Mouse (Mus musculus): ENCODE data around the gene Usp20. TPM values are rescaled to one million over a fixed set of nuclear protein-coding genes. Genes with fewer than 3 reads are reported as not detected.

Gene Usp20
- polyA plus RNA-seq, 1 experiment from 2014 or later = 35.8 TPM

DNA sequence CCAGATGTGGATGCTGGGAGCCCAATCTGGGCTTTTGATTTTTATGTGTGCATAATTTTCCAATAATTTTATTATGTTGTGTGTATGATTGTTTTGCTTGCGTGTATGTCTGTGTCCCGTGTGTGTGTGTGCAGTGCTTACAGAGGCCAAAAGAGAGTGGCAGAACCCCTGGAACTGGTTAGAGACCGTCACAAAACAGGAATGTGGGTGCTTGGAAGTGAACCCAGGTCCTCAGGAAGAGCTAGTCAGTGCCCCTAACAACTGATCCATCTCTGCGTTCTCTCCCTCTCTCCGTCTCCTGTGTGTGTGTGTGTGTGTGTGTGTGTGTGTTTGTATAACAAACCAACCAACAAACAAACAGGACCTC lies 29.6 kb upstream of the Usp20 start:
- H3K36me3 ChIP-seq (ENCODE audit: control insufficient read depth, insufficient read depth, low read length) = peaks cover 25% of the 10 kb centered on the region
- WGBS = 25% methylated on average over 5 of the region's 5 CpGs
- peak overlapping the region; percentile 78 for H3K4me3 ChIP-seq (replicated peaks; ENCODE audit: low read depth, low read length)
- H3K27me3 ChIP-seq (ENCODE audit: control insufficient read depth, insufficient read depth, low read length) = no peaks in the 10 kb centered on the region
- H3K4me2 ChIP-seq (ENCODE audit: low read length) = peak overlapping the region; percentile 89
- DNase-seq = no peak
- no peak for ATAC-seq (ENCODE audit: low FRiP score, low TSS enrichment)
- H3K9me3 ChIP-seq (ENCODE audit: control insufficient read depth, low read length) = no peaks in the 10 kb centered on the region
- H3K9ac ChIP-seq (replicated peaks; ENCODE audit: low read length) = peak overlapping the region; percentile 76; the same call in 1 of the 2 replicates
- peaks cover 20% of the 10 kb centered on the region for H3K4me1 ChIP-seq (ENCODE audit: control insufficient read depth, insufficient read depth, low read length)
- peak overlapping the region; percentile 65 for H3K27ac ChIP-seq (replicated peaks; ENCODE audit: low read depth, low read length)

DNA sequence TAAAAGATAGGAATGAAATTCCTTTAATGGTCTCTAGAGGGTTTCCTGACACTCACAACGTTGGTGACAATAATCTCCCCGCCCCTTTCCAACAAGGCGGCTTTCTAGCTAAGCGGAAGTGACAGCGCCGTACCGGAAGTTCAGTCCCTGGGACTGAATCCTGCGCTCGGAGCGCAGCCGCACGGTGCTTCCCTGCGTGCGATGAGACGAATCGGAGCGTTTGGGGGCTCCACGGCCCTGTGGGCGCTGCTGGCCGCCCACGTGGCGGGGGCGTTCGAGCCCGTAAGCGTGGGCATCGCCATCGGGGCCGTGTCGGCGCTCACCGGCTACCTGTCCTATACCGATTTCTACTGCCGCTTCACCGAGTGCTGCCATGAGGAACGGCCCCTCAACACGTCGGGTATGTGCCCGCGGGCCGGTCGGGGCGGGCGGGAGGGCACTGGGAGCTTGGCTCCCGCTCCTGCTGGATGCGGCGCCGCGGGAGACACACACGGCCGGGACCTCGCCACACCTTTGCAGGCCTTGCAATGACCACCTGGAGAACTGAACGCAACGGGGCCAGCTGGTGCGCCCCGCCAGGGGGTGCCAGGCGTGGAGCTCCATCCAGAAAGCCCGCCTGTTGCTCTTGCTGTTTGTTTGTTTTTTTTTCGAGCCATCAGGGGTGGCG lies 29.1 kb upstream of the Usp20 start, which contains the start of gene Tor1b:
Tor1b (plus strand) TSS at position 136 of the 667 bp plus-strand sequence.
- Histone ChIP-seq H3K27me3 (ENCODE audit: control insufficient read depth, insufficient read depth, low read length) (no peaks in the 10 kb centered on the region), H3K4me3 (replicated peaks; ENCODE audit: low read depth, low read length) (peak within 1 kb of the TSS; percentile 78), H3K27ac (replicated peaks; ENCODE audit: low read depth, low read length) (peak within 1 kb of the TSS; percentile 65), H3K9ac (replicated peaks; ENCODE audit: low read length) (peak within 1 kb of the TSS; percentile 76), H3K4me1 (ENCODE audit: control insufficient read depth, insufficient read depth, low read length) (peaks cover 20% of the 10 kb centered on the region), H3K9me3 (ENCODE audit: control insufficient read depth, low read length) (no peaks in the 10 kb centered on the region), H3K36me3 (ENCODE audit: control insufficient read depth, insufficient read depth, low read length) (peaks cover 30% of the 10 kb centered on the region), H3K4me2 (ENCODE audit: low read length) (peak within 1 kb of the TSS; percentile 89)
- DNase-seq (peak; percentile 97), ATAC-seq (ENCODE audit: low FRiP score, low TSS enrichment) (peak; percentile 85)
- WGBS = under 1% methylated on average over 60 of the region's 60 CpGs

DNA sequence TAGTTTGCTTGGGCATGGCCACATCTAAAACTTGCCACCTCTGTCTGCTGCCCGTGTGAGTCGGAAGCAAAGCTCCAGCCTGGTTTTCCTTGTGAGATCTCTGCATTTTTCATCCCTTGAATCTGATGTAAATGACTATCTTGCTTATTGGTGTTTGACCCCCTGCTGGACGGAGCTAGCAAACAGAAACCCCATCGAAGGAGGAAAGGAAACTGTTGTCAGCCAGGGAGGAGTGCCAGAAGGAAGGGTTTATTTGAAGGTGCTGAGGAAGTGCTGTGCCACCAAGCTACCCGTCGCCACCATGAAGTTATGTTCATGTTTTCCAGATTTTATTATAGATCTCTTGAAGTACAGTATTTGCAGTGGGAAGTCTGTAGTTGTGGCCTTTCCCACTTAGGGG lies 27.3 kb upstream of the Usp20 start:
- H3K9ac ChIP-seq (replicated peaks; ENCODE audit: low read length) = no peak overlapping the region; the same call in 1 of the 2 replicates
- H3K4me1 ChIP-seq (ENCODE audit: control insufficient read depth, insufficient read depth, low read length) = peaks cover 20% of the 10 kb centered on the region
- no peak overlapping the region for H3K27ac ChIP-seq (replicated peaks; ENCODE audit: low read depth, low read length)
- H3K9me3 ChIP-seq (ENCODE audit: control insufficient read depth, low read length) = no peaks in the 10 kb centered on the region
- no peak for DNase-seq
- peaks cover 49% of the 10 kb centered on the region for H3K36me3 ChIP-seq (ENCODE audit: control insufficient read depth, insufficient read depth, low read length)
- WGBS = 84% methylated on average over 6 of the region's 6 CpGs
- H3K4me2 ChIP-seq (ENCODE audit: low read length) = peak overlapping the region; percentile 89
- no peak overlapping the region for H3K4me3 ChIP-seq (replicated peaks; ENCODE audit: low read depth, low read length)
- no peak for ATAC-seq (ENCODE audit: low FRiP score, low TSS enrichment)
- H3K27me3 ChIP-seq (ENCODE audit: control insufficient read depth, insufficient read depth, low read length) = no peaks in the 10 kb centered on the region

DNA sequence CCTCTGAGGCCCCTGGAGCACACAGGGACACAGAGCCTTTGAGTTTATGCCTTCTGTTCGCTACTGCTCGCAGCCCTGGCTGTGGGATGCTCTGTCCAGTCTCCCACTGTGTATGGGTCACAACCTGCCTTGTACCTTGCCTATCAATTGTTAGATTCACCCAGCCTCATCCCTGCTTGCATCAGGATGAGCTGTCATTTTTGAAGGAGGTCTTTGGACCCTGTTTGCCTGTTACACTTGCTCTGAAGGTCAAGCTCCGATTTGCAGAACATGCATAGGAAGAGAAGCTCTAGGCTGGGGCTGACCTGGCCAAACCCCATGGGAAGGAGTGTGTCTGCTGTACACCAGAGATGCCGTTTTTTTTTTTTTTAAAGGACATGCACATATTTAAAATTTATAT lies 24.6 kb upstream of the Usp20 start:
- Histone ChIP-seq H3K9me3 (ENCODE audit: control insufficient read depth, low read length) (no peaks in the 10 kb centered on the region), H3K27ac (replicated peaks; ENCODE audit: low read depth, low read length) (no peak overlapping the region), H3K27me3 (ENCODE audit: control insufficient read depth, insufficient read depth, low read length) (no peaks in the 10 kb centered on the region), H3K36me3 (ENCODE audit: control insufficient read depth, insufficient read depth, low read length) (peaks cover 76% of the 10 kb centered on the region), H3K4me3 (replicated peaks; ENCODE audit: low read depth, low read length) (no peak overlapping the region), H3K9ac (replicated peaks; ENCODE audit: low read length) (no peak overlapping the region), H3K4me1 (ENCODE audit: control insufficient read depth, insufficient read depth, low read length) (peaks cover 20% of the 10 kb centered on the region), H3K4me2 (ENCODE audit: low read length) (no peak overlapping the region)
- 91% methylated on average over 4 of the region's 4 CpGs for WGBS
- ATAC-seq (ENCODE audit: low FRiP score, low TSS enrichment) (no peak), DNase-seq (no peak)

DNA sequence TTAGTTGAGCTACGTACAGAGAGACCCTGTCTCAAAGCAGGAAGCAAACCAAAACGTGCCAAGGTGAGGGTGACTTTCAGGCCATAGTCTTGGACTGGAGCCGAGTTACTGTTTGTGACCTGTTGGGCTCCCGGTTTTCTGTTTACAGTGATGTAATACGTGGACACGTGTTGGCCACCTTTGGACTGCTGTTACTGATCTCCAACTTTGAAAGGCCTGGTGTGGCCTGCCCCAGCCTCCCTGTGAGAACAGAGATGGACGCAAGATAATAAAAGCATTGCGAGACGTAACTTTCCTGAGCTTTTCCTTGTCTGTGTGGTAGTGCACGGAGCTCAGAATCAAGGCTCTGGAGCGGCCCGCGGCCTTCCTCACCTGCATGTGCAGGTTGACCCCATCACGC lies 23.4 kb upstream of the Usp20 start:
- Histone ChIP-seq H3K27me3 (ENCODE audit: control insufficient read depth, insufficient read depth, low read length) (no peaks in the 10 kb centered on the region), H3K9ac (replicated peaks; ENCODE audit: low read length) (no peak overlapping the region), H3K27ac (replicated peaks; ENCODE audit: low read depth, low read length) (no peak overlapping the region), H3K4me1 (ENCODE audit: control insufficient read depth, insufficient read depth, low read length) (peaks cover 16% of the 10 kb centered on the region), H3K4me2 (ENCODE audit: low read length) (no peak overlapping the region), H3K4me3 (replicated peaks; ENCODE audit: low read depth, low read length) (no peak overlapping the region), H3K36me3 (ENCODE audit: control insufficient read depth, insufficient read depth, low read length) (peaks cover 87% of the 10 kb centered on the region), H3K9me3 (ENCODE audit: control insufficient read depth, low read length) (no peaks in the 10 kb centered on the region)
- no peak for ATAC-seq (ENCODE audit: low FRiP score, low TSS enrichment)
- DNase-seq = no peak
- WGBS = 94% methylated on average over 14 of the region's 14 CpGs

DNA sequence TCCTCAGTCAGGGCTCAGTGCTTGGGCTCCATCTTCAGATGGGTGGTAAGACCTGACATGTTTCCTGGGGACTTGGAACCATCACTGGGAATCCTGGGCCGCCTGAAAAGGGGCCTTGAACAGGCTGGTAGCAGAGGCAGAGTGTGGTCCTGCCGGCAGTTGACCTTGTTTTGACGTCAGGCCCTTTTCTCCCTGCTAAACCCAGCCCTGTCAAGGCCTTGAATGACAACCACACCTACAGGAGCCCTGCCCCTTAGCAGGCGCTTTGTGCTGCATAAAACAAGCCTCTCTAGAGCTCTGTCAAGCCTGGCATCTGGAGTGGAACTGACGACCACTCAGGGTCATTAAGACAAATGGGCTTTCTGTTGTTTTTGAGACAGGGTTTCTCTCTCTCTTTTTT lies 22.2 kb upstream of the Usp20 start:
- no peaks in the 10 kb centered on the region for H3K9me3 ChIP-seq (ENCODE audit: control insufficient read depth, low read length)
- H3K9ac ChIP-seq (replicated peaks; ENCODE audit: low read length) = no peak overlapping the region
- no peaks in the 10 kb centered on the region for H3K27me3 ChIP-seq (ENCODE audit: control insufficient read depth, insufficient read depth, low read length)
- no peak for DNase-seq
- no peak overlapping the region for H3K4me2 ChIP-seq (ENCODE audit: low read length)
- no peak for ATAC-seq (ENCODE audit: low FRiP score, low TSS enrichment)
- H3K4me1 ChIP-seq (ENCODE audit: control insufficient read depth, insufficient read depth, low read length) = 0 out of 2 replicates have a peak, but pooled peaks cover 5% of the 10 kb centered on the region
- WGBS = 57% methylated on average over 5 of the region's 5 CpGs
- peaks cover 94% of the 10 kb centered on the region for H3K36me3 ChIP-seq (ENCODE audit: control insufficient read depth, insufficient read depth, low read length)
- H3K4me3 ChIP-seq (replicated peaks; ENCODE audit: low read depth, low read length) = no peak overlapping the region
- H3K27ac ChIP-seq (replicated peaks; ENCODE audit: low read depth, low read length) = no peak overlapping the region

DNA sequence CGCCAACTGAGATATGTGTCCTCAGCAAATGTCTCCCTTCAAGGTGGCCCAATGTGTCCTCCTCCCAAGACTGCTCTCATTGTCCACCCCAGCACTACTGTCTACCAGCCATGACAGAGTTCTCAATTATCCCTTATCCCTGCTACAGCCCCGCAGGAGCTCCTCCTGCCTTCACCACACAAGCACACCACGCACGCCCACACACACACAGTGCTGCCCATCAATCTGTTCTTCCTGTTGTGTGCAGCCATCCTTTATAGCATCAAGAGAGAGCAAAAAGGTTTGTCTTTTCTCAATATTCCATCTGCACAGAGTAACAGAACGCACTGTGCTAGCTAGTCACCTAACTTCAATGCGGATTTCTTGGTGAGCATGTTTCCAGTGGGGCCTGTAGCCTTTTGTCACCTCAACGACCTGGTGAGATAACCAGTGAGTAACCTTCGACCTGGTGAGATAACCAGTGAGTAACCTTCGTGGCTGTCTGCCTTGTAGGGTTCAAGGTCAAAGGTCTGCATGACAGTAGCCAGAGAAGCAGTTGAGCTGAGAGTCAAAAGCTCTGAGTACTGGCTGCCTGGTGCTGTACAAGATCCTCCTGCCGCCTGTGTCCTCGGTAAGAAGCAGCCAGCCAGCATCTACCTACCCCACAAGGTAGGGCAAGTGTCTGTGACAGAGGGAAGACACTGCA lies 19.4 kb upstream of the Usp20 start:
- DNase-seq (no peak), ATAC-seq (ENCODE audit: low FRiP score, low TSS enrichment) (no peak)
- H3K27me3 ChIP-seq (ENCODE audit: control insufficient read depth, insufficient read depth, low read length) = no peaks in the 10 kb centered on the region
- H3K4me3 ChIP-seq (replicated peaks; ENCODE audit: low read depth, low read length) = no peak overlapping the region
- H3K36me3 ChIP-seq (ENCODE audit: control insufficient read depth, insufficient read depth, low read length) = peaks cover 76% of the 10 kb centered on the region
- H3K4me2 ChIP-seq (ENCODE audit: low read length) = no peak overlapping the region
- no peaks in the 10 kb centered on the region for H3K9me3 ChIP-seq (ENCODE audit: control insufficient read depth, low read length)
- H3K9ac ChIP-seq (replicated peaks; ENCODE audit: low read length) = no peak overlapping the region
- H3K27ac ChIP-seq (replicated peaks; ENCODE audit: low read depth, low read length) = no peak overlapping the region
- 90% methylated on average over 11 of the region's 11 CpGs for WGBS
- H3K4me1 ChIP-seq (ENCODE audit: control insufficient read depth, insufficient read depth, low read length) = peaks cover 10% of the 10 kb centered on the region

DNA sequence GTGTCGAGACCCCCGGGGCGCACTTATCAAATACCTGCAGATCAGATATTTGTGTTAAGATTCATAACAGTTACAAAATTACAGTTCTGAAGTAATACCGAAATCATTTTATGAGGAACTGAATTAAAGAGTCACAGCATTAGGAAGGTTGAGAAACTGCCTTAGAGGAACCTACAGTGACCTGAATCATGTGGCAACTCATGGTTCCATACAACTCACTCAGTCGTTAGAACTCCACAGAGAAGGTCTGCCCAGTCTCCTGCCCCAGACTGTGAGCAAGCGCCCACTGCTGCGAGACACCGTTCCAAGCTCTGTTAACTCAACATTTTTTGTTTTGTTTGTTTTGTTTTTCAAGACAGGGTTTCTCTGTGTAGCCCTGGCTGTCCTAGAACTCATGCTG lies 16.5 kb upstream of the Usp20 start:
- DNase-seq (no peak), ATAC-seq (ENCODE audit: low FRiP score, low TSS enrichment) (no peak)
- H3K9ac ChIP-seq (replicated peaks; ENCODE audit: low read length) = no peak overlapping the region
- WGBS = 94% methylated on average over 8 of the region's 8 CpGs
- no peaks in the 10 kb centered on the region for H3K9me3 ChIP-seq (ENCODE audit: control insufficient read depth, low read length)
- peaks cover 10% of the 10 kb centered on the region for H3K4me1 ChIP-seq (ENCODE audit: control insufficient read depth, insufficient read depth, low read length)
- H3K27ac ChIP-seq (replicated peaks; ENCODE audit: low read depth, low read length) = no peak overlapping the region
- no peak overlapping the region; the same call in 1 of the 2 replicates for H3K4me2 ChIP-seq (ENCODE audit: low read length)
- no peak overlapping the region for H3K4me3 ChIP-seq (replicated peaks; ENCODE audit: low read depth, low read length)
- H3K27me3 ChIP-seq (ENCODE audit: control insufficient read depth, insufficient read depth, low read length) = no peaks in the 10 kb centered on the region
- peaks cover 50% of the 10 kb centered on the region for H3K36me3 ChIP-seq (ENCODE audit: control insufficient read depth, insufficient read depth, low read length)

DNA sequence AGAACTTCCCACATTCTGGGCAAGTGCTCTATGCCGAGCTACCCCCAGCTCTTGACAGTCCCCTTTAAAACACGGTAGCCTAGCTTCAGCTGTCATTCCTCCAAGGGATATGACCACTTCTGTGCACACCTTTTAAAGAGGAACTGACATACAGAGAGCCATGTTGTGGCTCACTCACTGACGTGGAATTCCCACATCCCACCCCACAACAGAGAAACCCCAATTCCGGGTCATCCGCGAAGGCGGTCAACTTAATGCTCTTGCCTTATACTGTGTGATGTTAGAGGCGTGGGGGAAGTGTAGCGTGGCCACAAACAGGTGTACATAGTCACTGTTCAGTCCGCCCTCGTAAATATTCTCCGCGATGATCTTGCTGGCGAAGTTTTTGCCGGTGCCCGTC lies 15.3 kb upstream of the Usp20 start:
- DNase-seq = no peak
- 23% methylated on average over 16 of the region's 16 CpGs for WGBS
- H3K36me3 ChIP-seq (ENCODE audit: control insufficient read depth, insufficient read depth, low read length) = peaks cover 38% of the 10 kb centered on the region
- no peaks in the 10 kb centered on the region for H3K27me3 ChIP-seq (ENCODE audit: control insufficient read depth, insufficient read depth, low read length)
- H3K27ac ChIP-seq (replicated peaks; ENCODE audit: low read depth, low read length) = no peak overlapping the region
- H3K4me2 ChIP-seq (ENCODE audit: low read length) = peak overlapping the region; percentile 91
- H3K4me3 ChIP-seq (replicated peaks; ENCODE audit: low read depth, low read length) = peak overlapping the region; percentile 98
- ATAC-seq (ENCODE audit: low FRiP score, low TSS enrichment) = no peak
- no peaks in the 10 kb centered on the region for H3K9me3 ChIP-seq (ENCODE audit: control insufficient read depth, low read length)
- peak overlapping the region; percentile 89 for H3K9ac ChIP-seq (replicated peaks; ENCODE audit: low read length)
- H3K4me1 ChIP-seq (ENCODE audit: control insufficient read depth, insufficient read depth, low read length) = peaks cover 10% of the 10 kb centered on the region

Measured in midbrain, embryonic 14.5 days (tissue).